Mouse (Mus musculus) embryo, embryonic 10.5 days (tissue): ENCODE measurements around the gene Prkcb.

Source experiments
- DNase-seq: peaks from one replicate; pipeline ENCODE4 v3.0.0-alpha.2; 2015; ENCODE audit warnings: low spot score

Prkcb gene

GRCm38 (mm10) chr7:122290165-122290564 is 1.6 kb downstream of the Prkcb start:
- DNase-seq: no peak

- DNase-seq: no peak
Measured at GRCm38 (mm10) chr7:122290771-122291170, 2.2 kb downstream of the Prkcb start.

DNA sequence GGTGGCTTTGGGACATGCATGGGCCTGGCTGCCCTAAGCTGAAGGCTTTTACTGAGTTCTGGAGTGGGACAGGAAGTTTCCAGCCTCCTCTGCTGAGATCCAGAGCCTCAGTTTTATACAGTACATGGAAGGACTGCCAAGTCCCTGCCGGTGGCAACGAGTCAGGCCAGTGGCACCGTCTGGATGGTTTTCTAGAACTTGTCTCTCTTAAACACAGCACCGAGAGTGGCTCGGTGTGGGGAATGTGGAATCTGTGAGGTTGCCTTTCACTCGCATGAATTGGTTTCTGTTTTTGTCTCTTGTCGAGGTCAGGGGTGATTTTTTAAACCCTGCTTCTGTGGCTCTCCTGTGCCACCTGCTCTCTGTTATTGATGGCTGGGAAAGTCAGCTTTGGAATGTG is 3.6 kb downstream of the Prkcb start:
- no peak for DNase-seq

GRCm38 (mm10) chr7:122294111-122294510 is 5.6 kb downstream of the Prkcb start:
- no peak for DNase-seq

DNA sequence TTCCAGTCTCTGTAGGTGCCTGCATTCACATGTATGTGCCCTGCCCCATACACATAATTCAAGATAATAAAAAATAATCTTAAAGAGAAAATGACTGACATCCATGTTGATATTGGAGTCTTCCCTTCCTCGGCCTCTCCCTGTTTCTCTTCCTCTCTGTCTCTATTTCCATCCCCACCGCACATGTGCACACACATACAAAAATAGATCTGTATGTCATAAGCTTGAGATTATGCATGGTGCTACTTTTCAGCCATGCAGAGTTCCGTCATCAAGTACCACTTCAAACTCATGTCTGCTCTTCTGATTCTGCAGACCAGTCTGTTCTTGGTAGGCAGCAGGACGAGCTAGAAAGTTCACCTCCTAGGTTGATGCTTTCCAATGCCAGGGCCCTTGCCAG is 6.8 kb downstream of the Prkcb start:
- no peak for DNase-seq

- DNase-seq: no peak
Measured at GRCm38 (mm10) chr7:122296331-122296730, 7.8 kb downstream of the Prkcb start.

- DNase-seq: no peak
Measured at GRCm38 (mm10) chr7:122296805-122297204, 8.3 kb downstream of the Prkcb start.

GRCm38 (mm10) chr7:122297627-122298026 is 9.1 kb downstream of the Prkcb start:
- no peak for DNase-seq

GRCm38 (mm10) chr7:122298715-122299114 is 10.2 kb downstream of the Prkcb start:
- no peak for DNase-seq

GRCm38 (mm10) chr7:122300538-122300937 is 12.0 kb downstream of the Prkcb start:
- no peak for DNase-seq

DNA sequence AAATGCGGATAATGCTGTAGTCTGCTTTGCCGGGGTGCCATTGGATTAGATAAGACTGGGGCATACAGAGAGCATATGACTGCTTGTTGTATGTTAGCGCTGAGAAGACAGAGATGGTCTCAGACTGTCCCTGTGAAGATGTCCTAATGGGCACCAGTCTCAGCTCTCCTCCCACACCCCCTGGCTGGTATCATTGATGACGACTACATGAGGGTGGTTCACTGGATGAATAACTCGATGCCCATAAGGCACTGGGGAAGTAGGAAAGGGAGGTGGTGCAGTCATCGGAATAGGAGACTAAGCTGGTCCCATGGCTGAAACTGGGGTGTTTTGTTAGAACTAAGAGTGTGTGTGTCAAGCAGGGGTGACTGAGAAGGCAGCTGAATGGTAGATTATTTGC is 14.0 kb downstream of the Prkcb start:
- DNase-seq: no peak

- no peak for DNase-seq
Measured at GRCm38 (mm10) chr7:122303988-122304387, 15.4 kb downstream of the Prkcb start.

GRCm38 (mm10) chr7:122304521-122304920 is 16.0 kb downstream of the Prkcb start:
- no peak for DNase-seq

DNA sequence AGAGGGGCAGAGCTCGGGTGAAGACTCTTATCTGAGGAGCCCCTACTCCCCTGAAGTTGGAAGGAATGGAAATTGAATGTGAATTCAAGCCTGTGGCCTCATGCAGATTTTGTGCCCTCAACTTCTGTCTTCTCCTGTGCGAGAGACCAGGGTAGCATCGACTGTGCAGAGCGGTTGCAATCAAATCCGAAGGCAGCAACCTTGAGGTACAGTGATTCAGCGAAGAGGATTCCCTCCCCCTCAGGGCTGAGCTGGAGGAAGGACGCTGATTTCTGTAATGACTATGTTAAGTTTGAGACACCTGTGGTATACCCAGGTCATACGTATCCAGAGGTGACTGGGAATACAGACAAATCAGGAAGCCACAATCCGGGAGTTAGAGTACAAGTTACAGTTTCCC is 18.7 kb downstream of the Prkcb start:
- DNase-seq: no peak

GRCm38 (mm10) chr7:122308661-122309060 is 20.1 kb downstream of the Prkcb start:
- DNase-seq: no peak

DNA sequence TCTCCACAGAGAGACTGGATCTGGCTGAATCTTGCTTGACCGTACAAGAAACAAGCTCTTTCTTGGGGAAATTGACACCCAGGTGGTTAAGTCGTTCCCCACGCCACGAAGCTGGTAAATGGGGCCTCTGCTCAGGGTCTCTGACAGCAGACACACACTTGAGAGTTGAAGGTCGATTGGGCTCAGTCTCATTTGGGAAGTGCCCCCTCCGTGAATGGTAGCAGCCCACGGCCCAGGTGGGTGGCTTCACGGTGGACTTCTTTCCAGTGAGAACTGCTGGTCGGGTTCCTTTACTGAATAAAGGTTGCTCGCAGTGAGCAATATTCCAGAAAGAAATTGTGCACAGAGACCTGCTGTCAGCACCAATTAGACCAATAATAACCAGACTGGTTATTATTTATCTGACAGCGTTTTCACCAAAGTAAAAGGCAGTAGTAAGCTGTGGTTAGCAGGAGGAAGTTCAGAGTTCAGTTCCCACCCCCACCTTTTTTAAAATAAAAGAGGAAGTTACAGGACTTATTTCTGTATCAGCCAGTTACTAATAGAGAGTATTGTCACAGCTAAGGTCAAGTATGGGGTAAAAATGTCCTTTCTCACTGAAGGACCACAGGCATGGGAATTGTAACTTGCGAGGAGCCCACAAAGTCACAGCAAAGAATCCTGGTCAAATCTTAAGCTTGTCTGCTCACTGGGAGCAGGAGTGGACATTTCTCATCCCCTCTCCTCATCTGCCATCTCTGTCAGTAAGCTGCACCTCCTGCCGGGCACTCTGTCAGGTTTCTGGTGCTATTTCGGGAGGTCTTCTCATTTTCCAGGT is 21.6 kb downstream of the Prkcb start:
- no peak for DNase-seq

- no peak for DNase-seq
Measured at GRCm38 (mm10) chr7:122310726-122311018, 22.1 kb downstream of the Prkcb start.

DNA sequence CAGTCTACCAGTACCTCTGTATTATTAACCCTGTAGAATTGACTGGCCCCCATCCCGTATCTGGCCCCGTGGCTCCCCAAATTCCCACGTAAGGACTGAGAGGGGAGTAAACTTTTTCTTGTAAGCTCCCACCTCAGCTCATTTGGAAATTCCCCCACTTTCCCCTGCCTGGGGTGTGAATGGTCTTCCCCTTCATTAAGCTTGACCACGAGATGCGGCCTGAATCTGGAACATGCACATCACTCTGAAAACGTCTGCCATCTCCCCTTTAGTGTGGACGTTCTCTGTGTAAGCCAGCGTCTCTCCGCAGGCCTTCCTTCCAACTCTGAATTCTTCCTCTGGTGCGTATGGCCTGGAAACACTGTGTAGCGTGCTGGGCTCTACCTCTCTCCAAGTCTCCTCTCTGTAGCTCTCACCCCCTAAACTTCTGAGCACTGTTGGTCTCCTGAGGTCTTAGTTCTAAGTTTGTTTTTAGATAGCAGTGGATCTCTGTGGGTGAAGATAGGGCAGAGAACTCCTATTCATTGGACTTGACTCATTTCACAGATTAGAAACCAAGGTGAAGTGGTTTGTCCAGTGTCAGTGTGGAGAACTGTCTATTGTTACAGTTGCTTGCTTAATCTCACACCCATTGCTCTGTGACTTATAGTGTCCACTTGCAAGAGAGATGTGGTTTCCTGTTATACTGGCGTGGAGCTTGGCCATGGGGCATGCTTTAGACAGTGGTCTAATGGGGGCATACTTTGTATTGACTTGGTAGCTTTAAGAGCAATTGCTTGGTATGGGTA is 25.3 kb downstream of the Prkcb start:
- no peak for DNase-seq

DNA sequence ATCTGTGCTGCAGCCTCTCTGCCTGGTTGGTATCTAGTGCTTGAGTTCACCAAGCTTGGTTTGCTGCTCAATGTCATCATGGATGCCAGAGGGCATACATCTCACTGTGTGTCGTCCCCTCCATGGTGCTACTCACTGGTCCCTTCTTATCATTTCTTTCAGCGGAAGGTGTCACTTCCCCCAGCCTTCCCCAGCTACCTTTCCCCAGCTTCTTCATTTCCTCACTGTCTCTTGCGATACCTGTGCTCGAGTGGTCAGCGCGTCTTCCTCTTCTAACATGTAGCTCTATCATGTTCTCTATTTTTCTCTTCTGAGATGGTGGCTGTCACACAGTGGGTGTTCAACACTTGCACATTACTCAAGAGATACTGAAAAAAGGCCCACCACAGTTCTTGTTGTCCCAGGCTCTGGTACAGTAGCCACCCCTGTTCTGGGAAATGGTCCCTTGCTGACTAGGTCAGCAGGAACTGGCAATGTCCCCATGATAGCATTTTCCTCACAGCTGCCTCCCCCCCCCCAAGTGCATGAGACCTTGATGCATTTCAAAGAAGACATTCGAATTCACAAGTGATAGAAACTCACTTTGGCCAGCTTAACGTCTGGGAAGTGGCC is 27.3 kb downstream of the Prkcb start:
- DNase-seq: no peak

DNA sequence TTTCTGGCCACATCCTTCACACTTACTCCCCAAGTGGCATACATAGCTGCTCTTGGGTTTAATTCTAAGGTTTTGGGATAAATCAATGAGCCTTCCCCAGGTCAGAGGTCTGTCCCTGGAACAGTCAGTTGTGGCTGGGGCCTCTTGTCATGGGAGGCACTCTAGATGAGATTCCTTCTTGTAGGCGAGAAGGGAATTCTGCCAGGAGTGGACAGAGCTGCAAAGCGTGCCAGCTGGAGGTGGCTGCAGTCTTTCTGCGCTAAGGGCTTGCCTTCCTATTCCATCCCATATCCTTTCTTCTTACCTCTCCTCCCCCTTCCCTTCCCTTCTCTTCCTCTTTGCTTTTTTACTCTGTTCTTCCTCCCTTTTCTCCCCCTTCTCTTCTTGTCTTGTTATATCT is 28.1 kb downstream of the Prkcb start:
- DNase-seq: no peak

DNA sequence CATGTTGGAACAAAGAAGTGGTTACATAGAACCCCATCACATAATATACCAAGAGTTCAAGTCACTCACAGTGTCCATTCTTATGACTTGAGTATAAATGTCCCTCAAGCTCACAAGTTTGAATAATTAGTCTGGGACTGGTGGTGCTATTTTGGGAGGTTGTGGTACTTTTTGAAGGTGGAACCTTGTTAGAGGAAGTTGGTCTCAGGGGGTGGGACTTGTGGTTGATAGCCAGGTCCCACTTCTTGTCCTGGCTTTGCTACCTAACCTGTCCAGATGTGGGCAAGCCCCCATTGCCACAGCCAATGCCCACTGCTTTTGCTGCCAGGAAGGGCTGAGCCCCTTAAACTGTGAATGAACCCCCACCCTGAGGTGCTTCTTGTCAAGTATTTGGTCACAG is 28.9 kb downstream of the Prkcb start:
- DNase-seq: no peak

- no peak for DNase-seq
Measured at GRCm38 (mm10) chr7:122319566-122319965, 31.0 kb downstream of the Prkcb start.

GRCm38 (mm10) chr7:122320843-122321544 is 32.4 kb downstream of the Prkcb start:
- DNase-seq: no peak
